Mouse (Mus musculus): Measurements from ENCODE around the gene Wdr27.

The Wdr27 gene

DNA sequence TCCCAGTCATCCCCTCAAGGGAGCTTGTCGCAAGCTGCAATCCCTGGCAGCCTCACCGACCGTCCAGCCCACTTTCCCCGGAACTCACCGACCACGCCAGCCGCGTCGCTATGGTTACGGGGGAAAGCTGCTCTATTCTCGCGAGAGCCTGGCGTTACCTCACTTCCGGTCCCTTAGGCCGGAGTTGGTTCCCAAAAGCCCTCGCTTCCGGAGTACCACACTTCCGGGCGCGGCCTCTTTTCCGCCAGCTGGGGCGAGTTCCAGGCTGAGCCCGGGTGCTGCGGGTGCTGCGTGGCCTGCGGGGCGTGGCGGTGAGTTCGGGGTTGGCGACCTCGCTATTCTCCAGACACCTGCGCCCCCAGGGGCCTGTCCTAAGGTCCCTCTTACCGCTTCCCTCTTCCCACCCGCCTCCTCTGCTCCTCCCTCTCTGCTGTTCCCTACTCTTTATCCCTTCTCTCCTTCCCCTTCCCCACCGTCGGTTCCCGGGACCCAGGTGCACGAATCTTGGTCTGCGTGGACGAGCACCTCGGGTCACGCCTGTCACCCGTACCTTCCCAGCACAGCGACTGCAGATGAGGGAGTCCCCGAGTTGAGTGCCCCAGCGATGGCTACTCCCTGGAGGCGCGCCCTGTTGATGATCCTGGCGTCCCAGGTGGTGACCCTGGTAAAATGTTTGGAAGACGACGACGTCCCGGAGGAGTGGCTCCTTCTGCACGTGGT, at the start of gene Wdr27, which contains the start of gene 1600012H06Rik:
Gene Wdr27 (minus strand): TSS at position 150 of the 720 bp plus-strand sequence.
Gene 1600012H06Rik (plus strand): TSS at position 176 of the 720 bp plus-strand sequence.
- in situ Hi-C loops (cut with MboI, MseI) = loop anchor here (10.0 to 25.0 kb wide), 2 partner anchors 52 to 1256 kb away; no protein-coding TSS in a partner anchor

- in situ Hi-C loops (cut with MboI, MseI) = loop anchor here (5.0 to 25.0 kb wide), 3 partner anchors 35 to 720 kb away; partner anchors contain the start of genes 1600012H06Rik (in 1 of the 2), Chd1 (in 1 of the 2) and Wdr27 (in 1 of the 2)
Measured at GRCm38 (mm10) chr17:14992522-14993138, 49.7 kb upstream of the Wdr27 start.

DNA sequence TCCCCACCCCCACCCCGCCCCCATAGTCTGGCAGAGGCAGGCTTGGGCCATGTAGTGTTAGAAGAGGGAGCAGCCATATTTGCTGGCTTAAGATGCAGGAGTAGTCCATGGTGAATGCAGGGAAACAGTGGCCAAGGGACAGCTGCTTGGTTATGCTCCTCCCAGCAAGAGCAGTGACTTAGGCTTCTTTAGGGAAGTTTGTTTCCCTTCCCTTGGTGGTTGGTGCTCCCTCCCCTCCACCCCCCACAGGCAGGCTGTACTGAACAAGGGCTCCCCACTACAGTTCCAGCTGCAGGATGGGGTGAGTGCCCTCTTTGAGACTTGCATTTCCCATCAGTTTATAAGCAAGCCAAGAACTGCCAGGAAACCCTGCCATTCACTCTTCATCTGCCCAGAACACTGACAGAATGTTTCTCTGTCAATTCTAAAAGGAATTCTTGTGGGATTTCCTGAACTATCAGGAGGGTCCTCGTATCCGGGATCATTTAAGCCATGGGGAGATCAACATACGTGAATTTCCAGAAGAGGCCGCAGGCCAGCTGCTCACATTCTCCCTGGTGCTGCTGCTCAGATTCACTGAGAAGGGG, 47.3 kb upstream of the Wdr27 start:
- in situ Hi-C loops (cut with MboI, MseI) = loop anchor here (5.0 to 25.0 kb wide), 3 partner anchors 33 to 722 kb away; partner anchors contain the start of genes 1600012H06Rik (in 1 of the 2), Chd1 (in 1 of the 2) and Wdr27 (in 1 of the 2)

- in situ Hi-C loops (cut with MboI, MseI) = loop anchor here in 1 of 2 experiments (25.0 kb wide), 1 partner anchor 734 kb away; the partner anchor contains the start of gene Chd1
Measured at GRCm38 (mm10) chr17:14978362-14979038, 35.5 kb upstream of the Wdr27 start, which contains the start of the genes 9030025P20Rik and Gm3417. Gene 9030025P20Rik, plus strand, starts transcription at chr17:14978468. Gene Gm3417, minus strand, starts transcription at chr17:14978790.

- in situ Hi-C loops (cut with MboI, MseI) = loop anchor here in 1 of 2 experiments (25.0 kb wide), 1 partner anchor 734 kb away; the partner anchor contains the start of gene Chd1
Measured at GRCm38 (mm10) chr17:14977718-14978361, 34.9 kb upstream of the Wdr27 start.

DNA sequence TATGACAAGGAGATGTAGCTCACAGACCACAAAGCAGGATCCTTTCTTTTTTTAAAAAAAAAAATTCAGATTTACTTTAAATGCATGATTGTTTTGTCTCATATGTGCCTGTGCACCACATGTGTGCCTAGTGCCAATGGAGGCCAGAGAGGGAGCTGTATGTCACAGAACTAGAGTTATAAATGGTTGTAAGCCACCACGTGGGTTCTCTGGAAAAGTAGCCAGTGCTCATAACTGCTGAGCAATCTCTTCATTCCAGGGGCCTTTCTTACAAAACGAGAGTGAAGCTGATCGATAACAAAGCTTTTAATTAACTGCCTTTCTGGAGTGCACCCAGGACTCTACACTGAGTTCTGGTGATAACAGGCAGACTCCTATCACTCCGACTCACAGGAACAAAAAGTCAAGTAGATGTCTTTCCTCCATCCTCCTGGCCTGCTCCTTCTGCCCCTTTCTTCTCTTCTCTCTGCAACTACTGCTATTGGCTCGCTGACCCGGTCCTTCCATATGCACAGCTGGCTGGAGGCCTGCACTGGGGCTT, 25.5 kb upstream of the Wdr27 start:
- in situ Hi-C loops (cut with MboI, MseI) = loop anchor here (5.0 to 25.0 kb wide), 2 partner anchors 64 to 744 kb away; partner anchors contain the start of gene Chd1 (in 1 of the 2)

DNA sequence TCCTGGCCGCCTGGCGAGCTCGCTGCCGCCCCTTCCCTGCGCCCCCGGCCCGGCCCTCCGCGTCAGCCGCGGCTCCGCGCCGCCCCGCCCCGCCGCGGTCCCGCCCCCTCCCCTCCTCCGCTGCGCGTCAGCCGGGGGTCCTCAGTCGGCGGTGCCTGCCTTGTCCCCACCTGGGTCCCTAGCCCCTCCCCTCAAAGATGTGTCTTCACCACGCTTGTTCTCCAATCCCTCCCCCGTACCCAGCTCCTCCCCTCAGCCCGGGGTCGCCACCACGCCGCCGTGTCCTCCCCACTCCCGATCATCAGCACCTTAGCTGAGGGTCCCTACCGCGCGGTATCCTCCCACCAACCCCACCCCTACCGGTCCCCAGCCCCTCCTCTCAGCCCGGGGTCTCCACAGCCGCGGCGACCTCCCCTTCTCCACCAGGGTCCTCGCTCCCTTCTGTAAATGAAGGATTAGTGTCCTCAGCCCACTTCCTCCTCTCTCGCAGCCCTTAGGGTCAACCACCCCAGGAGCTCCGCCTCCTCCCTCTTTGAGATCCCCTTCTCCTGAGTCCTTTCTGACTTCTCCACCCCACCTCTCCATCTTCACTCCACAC, 18.7 kb upstream of the Wdr27 start:
- in situ Hi-C loops (cut with MboI, MseI) = loop anchor here in 1 of 2 experiments (25.0 kb wide), 1 partner anchor 751 kb away; the partner anchor contains the start of gene Chd1

DNA sequence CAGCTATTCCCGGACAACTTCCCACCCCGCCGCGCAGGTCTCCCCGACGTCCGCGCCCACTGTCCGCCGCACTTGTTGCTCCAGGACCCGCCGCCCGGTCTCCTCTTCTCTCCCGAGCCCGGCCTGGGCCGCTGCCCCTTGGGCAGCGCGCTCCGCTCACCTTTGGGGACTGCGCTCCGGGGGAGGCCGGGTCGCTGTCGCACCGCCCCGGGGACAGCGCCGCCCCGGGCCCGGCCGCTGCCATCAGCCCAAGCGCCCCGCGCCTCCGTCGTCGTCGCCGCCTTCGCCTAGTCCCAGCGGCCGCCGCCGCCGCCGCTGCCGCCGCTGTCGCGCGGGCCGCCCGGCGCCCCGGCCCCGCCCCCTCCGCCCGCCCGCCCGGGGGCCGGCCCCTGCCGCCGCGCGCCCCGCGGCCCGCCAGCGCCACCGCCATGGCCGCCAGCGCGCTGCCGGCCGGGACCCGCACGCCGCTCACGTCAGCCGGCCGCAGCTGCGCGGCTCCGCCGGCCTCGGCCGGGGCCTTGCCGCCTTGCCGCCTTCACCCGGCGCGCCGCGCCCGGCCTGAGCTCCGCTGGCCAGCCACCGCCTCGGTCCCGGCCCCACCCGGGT, 18.1 kb upstream of the Wdr27 start, which contains the start of gene Phf10:
Gene Phf10 (minus strand): TSS at position 323 of the 606 bp plus-strand sequence.
- in situ Hi-C loops (cut with MboI, MseI) = loop anchor here in 1 of 2 experiments (25.0 kb wide), 1 partner anchor 751 kb away; the partner anchor contains the start of gene Chd1

DNA sequence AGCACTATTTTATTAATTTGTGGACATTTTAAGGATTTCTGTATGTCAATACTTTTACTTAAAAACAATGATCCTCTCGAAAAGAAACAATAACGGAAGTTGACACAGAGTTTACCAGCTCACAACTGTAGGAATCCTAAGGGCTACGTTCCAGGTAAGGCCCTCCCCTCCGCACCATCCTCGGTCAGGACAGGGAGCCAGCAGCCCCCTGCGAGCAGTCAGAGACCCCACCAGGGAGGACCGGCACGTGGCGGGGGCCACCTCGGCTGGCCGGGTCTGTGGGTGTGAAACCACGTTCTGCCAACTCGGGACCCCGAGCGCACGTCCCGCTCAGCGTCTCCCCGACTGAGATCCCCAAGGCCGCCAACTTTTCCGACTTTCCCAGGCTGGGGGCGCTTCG, 17.6 kb upstream of the Wdr27 start:
- in situ Hi-C loops (cut with MboI, MseI) = loop anchor here in 1 of 2 experiments (25.0 kb wide), 1 partner anchor 752 kb away; the partner anchor contains the start of gene Chd1

- in situ Hi-C loops (cut with MboI, MseI) = loop anchor here in 1 of 2 experiments (5.0 to 25.0 kb wide), 3 partner anchors 32 to 1995 kb away; partner anchors contain the start of genes Acat2 and Chd1
Measured at GRCm38 (mm10) chr17:14959979-14960378, 17.0 kb upstream of the Wdr27 start.

- in situ Hi-C loops (cut with MboI, MseI) = loop anchor here in 1 of 2 experiments (5.0 to 25.0 kb wide), 3 partner anchors 33 to 1994 kb away; partner anchors contain the start of genes Acat2 and Chd1
Measured at GRCm38 (mm10) chr17:14958686-14959327, 15.8 kb upstream of the Wdr27 start.

- in situ Hi-C loops (cut with MboI, MseI) = loop anchor here in 1 of 2 experiments (5.0 to 25.0 kb wide), 3 partner anchors 74 to 1989 kb away; partner anchors contain the start of genes Acat2 and Chd1
Measured at GRCm38 (mm10) chr17:14953452-14953851, 10.5 kb upstream of the Wdr27 start.

DNA sequence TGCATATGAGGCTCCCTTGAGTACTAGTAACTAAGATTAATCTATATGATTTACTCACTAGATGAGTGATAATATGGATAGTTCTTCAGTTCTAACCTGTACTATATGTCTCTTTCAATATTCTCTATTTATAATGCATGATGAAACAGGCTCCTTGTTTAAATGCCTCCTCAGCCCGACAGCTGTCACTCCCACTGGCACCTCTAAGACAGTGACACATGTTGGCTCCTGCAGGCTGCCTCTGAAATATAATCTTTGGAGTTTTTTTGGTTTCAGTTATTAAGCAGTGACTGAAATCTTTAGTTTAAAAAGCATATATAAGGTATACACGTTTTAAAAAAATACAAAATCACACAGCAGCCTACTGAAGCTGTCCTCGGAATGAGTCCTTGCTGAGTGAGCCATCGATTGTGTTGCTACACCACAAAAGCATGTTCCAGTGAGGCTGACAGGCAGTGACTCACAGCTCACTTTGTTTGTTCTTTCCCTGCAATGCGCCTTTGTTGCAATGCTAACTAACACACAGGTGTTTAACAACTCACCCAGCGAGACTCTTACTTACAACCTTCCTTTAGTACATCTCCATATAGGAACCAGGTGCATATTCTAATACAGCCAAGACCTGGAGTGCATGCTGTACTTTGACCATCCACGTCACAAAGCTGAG, 6.3 kb upstream of the Wdr27 start:
- in situ Hi-C loops (cut with MboI, MseI) = loop anchor here (10.0 to 25.0 kb wide), 2 partner anchors 46 to 1262 kb away; no protein-coding TSS in a partner anchor

DNA sequence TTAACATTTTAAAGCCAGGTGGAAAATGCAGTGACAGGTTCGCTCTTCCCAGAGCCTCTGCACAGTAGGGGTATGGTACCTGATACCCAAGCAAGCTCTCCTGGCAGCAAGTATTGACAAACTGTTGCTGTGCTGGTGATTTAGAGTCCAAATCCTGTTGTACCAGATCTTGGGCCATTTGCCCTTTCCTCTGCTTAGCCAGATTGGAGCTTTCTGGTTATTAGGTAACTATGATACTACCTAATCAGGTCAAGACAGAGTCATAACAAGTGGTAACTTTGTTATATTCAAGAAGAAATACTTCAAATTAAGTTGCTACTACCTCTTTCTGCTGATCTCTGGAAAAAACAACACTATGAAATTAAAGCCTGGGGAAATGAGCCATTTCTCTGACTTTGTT, 1.6 kb upstream of the Wdr27 start:
- in situ Hi-C loops (cut with MboI, MseI) = loop anchor here (10.0 to 25.0 kb wide), 2 partner anchors 50 to 1257 kb away; no protein-coding TSS in a partner anchor

DNA sequence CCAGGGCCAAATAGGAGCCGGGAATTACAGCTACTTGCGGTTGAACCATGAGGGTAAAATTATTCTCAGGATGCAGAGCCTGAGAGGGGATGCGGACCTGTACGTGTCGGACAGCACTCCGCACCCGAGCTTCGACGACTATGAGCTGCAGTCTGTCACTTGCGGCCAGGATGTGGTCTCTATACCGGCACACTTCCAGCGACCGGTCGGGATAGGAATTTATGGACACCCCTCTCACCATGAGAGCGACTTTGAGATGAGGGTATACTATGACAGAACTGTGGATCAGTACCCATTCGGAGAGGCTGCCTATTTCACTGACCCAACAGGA, 736 bp upstream of the Wdr27 start:
- in situ Hi-C loops (cut with MboI, MseI) = loop anchor here (10.0 to 25.0 kb wide), 2 partner anchors 51 to 1256 kb away; no protein-coding TSS in a partner anchor

- in situ Hi-C loops (cut with MboI, MseI) = loop anchor here (10.0 to 25.0 kb wide), 2 partner anchors 53 to 1255 kb away; no protein-coding TSS in a partner anchor
Measured at GRCm38 (mm10) chr17:14942181-14942580, 777 bp downstream of the Wdr27 start.

Measured in T-helper 17 cell (primary cell).